Comparison of ENCODE assay signal across 21 mouse cellular contexts in genomic region chr15:95518204-95518603, GRCm38 (mm10). TPM values are rescaled to one million over a fixed set of nuclear protein-coding genes. Genes with fewer than 3 reads are reported as not detected.
A peak's percentile ranks its signal among the peaks of the same experiment; 100 is the strongest.
DNase-seq lines count a peak whose midpoint lies in the region; TF ChIP-seq lines count a peak whose summit lies in the region.
"Had no signal": no experiment of that assay in that cellular context is flagged by ENCODE, and none has a peak within 500 bp of the region (broad histone marks: within the 10 kb centered on the region; RNA-seq: fewer than 3 reads in every experiment).

No protein-coding gene starts in this region.

- peaks cover 10% of the 10 kb centered on the region for H3K4me1 ChIP-seq in cerebellum, adult 2 months (ENCODE audit: control insufficient read depth, insufficient read depth, low read length)
- H3K4me1 ChIP-seq in cortical plate, adult 2 months (ENCODE audit: control insufficient read depth, insufficient read depth, low read length), result peaks cover 7% of the 10 kb centered on the region
- H3K4me1 ChIP-seq: embryonic facial prominence, embryonic 13.5 days; embryonic facial prominence, embryonic 15.5 days; forebrain, embryonic 10.5 days; forebrain, embryonic 12.5 days had no signal

- no peak for TF ChIP-seq POLR2A in cerebellum, adult 2 months (IDR thresholded peaks at IDR 0.05; ENCODE audit: borderline replicate concordance, insufficient read depth, low read length)
- TF ChIP-seq POLR2A in cortical plate, adult 2 months (IDR thresholded peaks at IDR 0.05; ENCODE audit: extremely low read depth, insufficient read depth, low read length), result no peak

- H3K27me3 ChIP-seq in cerebellum, adult 2 months (ENCODE audit: control insufficient read depth, insufficient read depth, low read length), result no peaks in the 10 kb centered on the region
- H3K27me3 ChIP-seq: embryonic facial prominence, embryonic 15.5 days; forebrain, embryonic 12.5 days had no signal

- no peak overlapping the region for H3K4me3 ChIP-seq in cerebellum, adult 2 months (replicated peaks; ENCODE audit: insufficient read depth, low read depth, low read length)
- H3K4me3 ChIP-seq in layer of hippocampus, adult 2 months, result no peak overlapping the region
- H3K4me3 ChIP-seq in cortical plate, adult 2 months (ENCODE audit: insufficient read depth, low read length), result no peak overlapping the region
- H3K4me3 ChIP-seq: embryonic facial prominence, embryonic 13.5 days; embryonic facial prominence, embryonic 15.5 days; erythroblast, embryonic 14.5 days; forebrain, embryonic 10.5 days; forebrain, embryonic 12.5 days; gastrocnemius, adult 2 months had no signal

- DNase-seq in cerebellum, adult 2 months, result peak; percentile 23 to 58
- no peak for DNase-seq in cerebellum, postnatal 25 days
- peak; percentile 40 for DNase-seq in cerebellum, adult 9-11 months
- no peak for DNase-seq in cerebellum, adult 11 months
- DNase-seq in layer of hippocampus, adult 2 months (ENCODE audit: low spot score in 2 of 2), result no peak
- no peak for DNase-seq in layer of hippocampus, postnatal 10 days (ENCODE audit: low spot score in 2 of 2)
- DNase-seq in urinary bladder, postnatal 4 days (ENCODE audit: low spot score in 2 of 2), result no peak
- DNase-seq: adrenal gland, adult 2 months; adrenal gland, postnatal 10 days; adrenal gland, postnatal 25 days; cerebellum, adult 11-12 months; cerebellum, postnatal 36 days; embryo, embryonic 11 days; gastrocnemius, adult 2 months had no signal

- TF ChIP-seq CTCF in cerebellum, adult 2 months (IDR thresholded peaks at IDR 0.05; ENCODE audit: borderline replicate concordance, insufficient read depth, low read depth, low read length), result no peak
- TF ChIP-seq CTCF in layer of hippocampus, adult 2 months (conservative IDR thresholded peaks at IDR 0.05), result peak; percentile 25
- no peak for TF ChIP-seq CTCF in cortical plate, adult 2 months (IDR thresholded peaks at IDR 0.05; ENCODE audit: extremely low read depth, insufficient read depth, low read length)

- no peak overlapping the region for H3K27ac ChIP-seq in cerebellum, adult 2 months (ENCODE audit: insufficient read depth, low read length)
- peak overlapping the region; percentile 40 for H3K27ac ChIP-seq in layer of hippocampus, adult 2 months
- H3K27ac ChIP-seq in cortical plate, adult 2 months (ENCODE audit: insufficient read depth, low read length), result 0 out of 2 replicates have a peak overlapping the region, but pooled peaks have one; percentile 71
- H3K27ac ChIP-seq: embryonic facial prominence, embryonic 13.5 days; embryonic facial prominence, embryonic 15.5 days; forebrain, embryonic 10.5 days; forebrain, embryonic 12.5 days; gastrocnemius, adult 2 months had no signal

- 15% methylated on average over 3 of the region's 3 CpGs for WGBS in cerebellum, adult 2 months

RNA-seq across cellular contexts. Expression of gene Nell2, which starts 10.2 kb away (rescaled TPM):
- polyA plus RNA-seq in cerebellum, adult 2 months (2012; rRNA removed), result 141 and 163 TPM in 2 replicates
- 100 to 1,000 TPM; 738 to 777 TPM for total RNA-seq in layer of hippocampus, adult 2 months (2021)
- 100 to 1,000 TPM; 636 to 651 TPM for total RNA-seq in layer of hippocampus, postnatal 10 days (2021)
- 319 and 365 TPM in 2 replicates for polyA plus RNA-seq in cortical plate, adult 2 months (2012; rRNA removed)
- total RNA-seq: MEL had no signal
- polyA plus RNA-seq: erythroblast, embryonic 14.5 days had no signal

Comparison
In these comparisons a context has a peak if more than half of its experiments do, and no peak if none do; other contexts are left out.
1. DNase-seq: peak in cerebellum, adult 2 months (2 of 2) and cerebellum, adult 9-11 months (single experiment); none in cerebellum, postnatal 25 days (0 of 2), cerebellum, adult 11 months (single experiment), layer of hippocampus, adult 2 months (0 of 2), layer of hippocampus, postnatal 10 days (0 of 2) and urinary bladder, postnatal 4 days (0 of 2).